Mouse (Mus musculus) layer of hippocampus, adult 11-12 months (tissue): ENCODE measurements around the gene Tram1l1.
"Not testable (repeated sequence)": the region's sequence is repeated elsewhere in the genome, so short reads cannot be mapped to it uniquely, and the experiment has no call there.

Experiments
- DNase-seq: peaks from one replicate; pipeline ENCODE4 v3.0.0; 2022; ENCODE audit warnings: low spot score

Gene Tram1l1

DNA sequence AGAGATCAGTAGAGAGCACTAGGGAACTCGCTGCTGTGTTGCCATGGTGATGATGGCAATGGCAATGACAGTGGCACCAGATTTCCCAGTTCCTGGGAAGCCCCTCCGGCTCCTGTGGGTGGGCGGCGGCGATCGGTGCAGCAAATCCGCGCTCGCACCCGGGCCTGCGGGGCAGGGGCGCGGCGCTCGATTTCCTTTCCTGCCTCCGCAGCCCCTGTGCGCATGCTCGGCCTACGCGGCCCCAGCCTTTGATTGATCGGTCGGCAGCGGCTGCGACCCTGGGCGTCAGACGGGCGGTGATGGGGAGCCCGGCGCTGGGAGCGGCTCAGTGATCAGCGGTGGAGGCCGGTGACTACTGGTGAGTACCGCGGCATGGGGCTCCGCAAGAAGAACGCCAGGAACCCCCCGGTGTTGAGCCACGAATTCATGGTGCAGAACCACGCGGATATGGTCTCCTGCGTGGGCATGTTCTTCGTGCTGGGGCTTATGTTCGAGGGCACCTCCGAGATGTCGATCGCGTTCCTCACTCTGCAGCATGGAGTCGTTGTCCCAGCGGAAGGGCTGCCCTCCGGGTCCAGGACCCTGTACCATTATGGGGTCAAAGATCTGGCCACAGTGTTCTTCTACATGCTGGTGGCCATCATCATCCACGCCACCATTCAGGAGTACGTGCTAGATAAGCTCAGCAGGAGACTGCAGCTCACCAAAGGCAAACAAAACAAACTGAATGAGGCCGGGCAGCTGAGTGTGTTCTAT is at the start of gene Tram1l1:
Gene Tram1l1, plus strand, starts transcription at position 35 of the 756 bp plus-strand sequence.
- peak; percentile 73 for DNase-seq

DNA sequence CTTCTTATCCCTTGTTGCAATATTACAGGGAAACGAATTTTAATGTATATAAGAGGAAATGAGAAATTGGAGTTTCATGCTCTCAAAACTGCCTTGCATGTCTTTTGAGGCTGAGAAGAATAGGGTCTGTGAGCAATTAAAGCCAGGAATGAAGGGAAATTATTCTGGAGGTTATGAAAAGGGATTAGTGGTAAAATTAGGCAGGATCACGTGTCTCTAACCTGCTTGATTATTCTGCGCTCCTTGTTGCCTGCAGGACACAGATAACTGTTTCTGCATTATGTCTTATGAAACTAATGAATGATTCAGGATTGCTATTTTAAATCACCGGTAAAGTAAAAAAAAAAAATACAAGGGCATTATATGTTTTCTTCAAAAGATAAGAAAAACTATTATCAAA is 49.4 kb upstream of the Tram1l1 start:
- DNase-seq, result no peak

DNA sequence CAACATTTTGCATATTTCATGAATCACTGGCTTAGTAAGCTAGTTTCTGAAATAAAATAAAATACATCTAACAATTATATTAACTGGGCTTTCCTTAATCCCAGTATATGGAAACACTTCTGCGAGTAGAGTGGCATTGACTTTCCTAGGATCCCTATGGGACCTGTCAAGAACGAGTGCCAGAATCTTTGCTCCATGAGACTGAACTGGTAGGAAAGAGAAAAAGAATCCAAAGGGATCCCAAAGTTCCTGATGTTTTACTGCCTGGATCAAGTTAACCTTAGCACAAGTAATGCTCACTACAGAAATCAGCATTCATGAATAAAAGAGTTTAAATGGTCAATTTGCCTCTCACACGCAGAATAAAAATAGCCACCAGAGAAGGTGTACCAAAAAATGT is 49.0 kb upstream of the Tram1l1 start:
- DNase-seq, result no peak

DNA sequence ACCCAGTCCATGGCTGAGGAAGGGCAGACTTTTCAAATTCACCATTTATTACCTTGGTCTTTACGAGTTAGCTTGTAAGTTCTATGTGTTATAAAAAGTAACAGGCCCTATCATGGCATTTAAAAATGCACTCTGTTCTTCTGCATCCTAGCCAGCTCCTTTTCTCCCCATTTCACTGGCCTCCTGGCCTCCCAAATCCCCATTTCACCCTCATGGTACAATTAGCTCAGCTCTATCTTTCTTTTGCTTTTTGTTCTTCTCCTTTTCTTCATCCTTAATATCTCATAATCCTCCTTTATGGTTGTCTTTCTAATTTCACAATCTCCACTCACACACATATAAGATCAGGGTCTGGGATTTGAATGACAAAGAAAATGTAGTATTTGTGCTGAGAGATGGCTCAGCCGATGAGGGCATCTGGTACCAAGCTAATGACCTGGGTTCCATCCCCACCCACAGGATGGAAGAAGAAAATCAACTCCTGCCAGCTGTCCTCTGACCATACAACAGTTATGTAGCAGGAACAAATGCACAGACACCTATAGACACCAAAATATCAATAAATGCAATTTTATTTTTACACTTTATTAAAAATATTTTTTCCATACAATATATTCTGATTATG is 48.1 kb upstream of the Tram1l1 start:
- DNase-seq, result no peak

DNA sequence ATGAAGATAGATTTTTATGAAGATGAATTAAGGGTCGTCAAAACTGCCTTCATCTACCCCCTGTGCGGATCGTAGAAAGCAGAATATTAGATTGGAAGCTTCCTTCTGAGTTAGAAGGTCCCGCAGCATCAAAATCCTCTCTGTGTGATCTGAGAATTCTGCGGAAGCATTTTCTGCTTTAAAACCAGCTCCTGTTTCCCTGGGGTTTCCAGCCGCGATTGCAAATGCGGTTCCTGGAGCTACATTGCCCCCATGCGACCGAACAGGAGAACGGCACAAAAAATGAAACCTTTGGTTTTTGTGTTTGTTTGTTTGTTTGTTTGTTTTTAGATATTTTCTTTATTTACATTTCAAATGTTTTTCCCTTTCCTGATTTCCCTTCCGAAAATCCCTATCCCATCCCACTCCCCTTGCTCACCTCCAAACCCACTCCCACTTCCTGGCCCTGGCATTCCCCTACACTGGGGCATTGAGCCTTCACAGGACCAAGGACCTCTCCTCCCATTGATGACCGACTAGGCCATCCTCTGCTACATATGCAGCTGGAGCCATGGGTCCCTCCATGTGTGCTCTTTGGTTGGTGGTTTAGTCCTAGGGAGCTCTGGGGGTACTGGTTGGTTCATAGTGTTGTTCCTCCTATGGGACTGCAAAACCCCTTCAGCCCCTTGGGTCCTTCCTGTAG is 45.6 kb upstream of the Tram1l1 start:
- DNase-seq, result peak; percentile 44

DNA sequence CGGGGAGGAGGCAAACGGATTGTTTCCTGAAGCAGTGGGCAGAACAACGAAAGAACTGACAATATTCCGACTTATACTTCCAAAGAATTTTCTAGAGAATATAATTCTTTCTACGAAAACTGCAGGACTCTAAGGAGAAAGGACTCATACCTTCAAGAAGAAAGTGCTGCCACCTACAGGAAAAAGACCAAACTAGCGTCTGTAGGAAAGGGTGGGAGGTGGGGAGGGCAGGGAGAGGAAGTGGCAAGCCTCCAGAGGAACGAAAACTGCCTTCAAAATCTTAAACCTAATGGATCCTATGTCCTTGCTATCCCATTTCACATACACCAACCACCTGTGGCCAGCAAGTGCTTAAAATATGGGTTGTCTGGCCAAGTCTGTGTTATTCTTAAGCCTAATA is 31.7 kb upstream of the Tram1l1 start:
- DNase-seq, result not testable (repeated sequence)

DNA sequence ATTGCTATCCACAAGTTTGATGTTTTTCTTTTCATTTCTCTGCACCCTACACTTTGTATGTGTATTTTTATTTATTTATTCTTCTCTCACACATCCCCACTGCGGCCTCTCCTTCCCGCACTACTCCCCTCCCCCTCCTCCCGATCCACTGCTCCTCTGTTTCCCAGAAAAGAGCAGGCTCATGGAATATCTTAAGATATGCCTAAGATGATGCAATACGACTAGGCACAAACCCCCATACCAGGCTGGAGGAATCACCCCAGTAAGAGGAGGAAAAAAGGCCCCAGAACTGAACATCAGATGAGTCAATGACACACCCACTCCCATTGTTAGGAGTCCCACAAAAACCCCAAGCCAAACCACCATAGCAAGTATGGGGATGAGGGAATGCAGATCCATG is 1.4 kb upstream of the Tram1l1 start:
- DNase-seq, result no peak

DNA sequence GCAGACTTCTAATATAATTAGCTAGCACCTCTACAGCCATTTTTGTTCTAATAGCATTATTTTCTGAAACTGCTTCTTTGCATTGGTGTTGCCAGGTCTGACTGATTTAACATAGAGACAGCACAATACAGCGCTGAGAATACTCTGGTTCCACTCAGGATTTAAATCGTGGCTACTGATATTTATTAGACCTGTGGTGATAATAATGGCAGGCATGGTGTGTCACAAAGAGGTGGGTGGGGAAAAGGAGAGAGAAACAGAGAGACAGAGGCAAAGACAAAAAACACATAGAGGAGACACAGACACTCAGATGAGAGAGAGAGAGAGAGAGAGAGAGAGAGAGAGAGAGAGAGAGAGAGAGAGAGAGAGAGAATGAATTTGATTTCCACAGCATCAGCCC is 257 bp upstream of the Tram1l1 start:
- DNase-seq, result no peak

DNA sequence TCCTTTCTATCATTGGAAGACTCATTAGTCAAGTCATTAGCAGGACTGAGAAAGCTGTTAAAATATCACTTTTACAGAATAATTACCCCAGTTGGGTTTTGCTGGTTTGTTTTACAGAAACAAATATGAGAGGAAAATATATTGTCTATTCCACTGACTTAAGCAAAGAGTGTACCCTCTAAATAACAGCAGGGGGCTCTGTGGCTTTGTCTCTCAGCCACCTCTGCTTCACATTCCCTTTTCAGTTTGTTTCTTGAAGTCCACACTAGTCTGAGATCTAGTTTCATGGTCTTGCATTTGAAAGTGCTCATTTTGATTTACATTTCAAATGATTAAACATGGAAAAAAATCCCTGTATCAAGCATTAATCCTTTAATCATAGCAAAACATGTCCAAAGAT is 25.8 kb downstream of the Tram1l1 start:
- DNase-seq, result no peak

DNA sequence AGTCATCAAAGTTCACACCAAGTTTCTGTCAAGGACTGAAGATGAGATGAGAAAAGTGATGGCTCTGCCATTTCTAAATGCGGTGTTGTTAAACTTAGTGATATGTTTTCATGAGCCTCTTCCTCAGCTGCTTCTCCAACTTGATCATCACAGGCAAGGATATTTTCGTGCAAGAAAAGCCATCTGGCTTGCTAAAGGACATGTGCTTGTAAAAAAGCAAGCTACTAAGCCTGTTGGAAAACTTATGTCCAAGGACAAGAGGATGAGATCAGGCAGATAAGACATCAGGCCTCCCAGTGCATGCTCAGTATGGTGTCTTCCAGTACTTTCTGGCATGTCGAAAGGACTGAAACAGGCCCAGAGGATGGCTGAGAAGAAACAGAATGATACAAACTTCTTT is 36.9 kb downstream of the Tram1l1 start:
- peak; percentile 6 for DNase-seq

DNA sequence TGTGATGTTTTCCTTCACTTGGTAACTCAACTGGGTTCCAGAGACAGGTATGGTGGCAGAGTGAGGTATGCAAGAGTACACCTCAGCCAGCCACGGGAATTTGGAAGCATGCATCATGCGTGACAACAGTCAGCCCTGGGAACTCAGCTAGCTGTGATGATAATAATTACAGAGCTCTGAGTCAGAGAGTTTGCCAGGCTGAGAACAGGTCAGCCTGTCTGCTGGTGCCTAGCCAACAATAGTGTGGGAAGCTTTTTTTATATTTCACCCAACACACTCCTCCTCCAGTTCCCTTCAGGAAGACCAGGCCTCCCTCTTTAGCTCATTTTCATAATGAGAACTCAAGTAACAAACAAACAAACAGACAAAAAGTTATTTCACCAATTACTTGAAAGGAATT is 51.4 kb downstream of the Tram1l1 start:
- no peak for DNase-seq
